Mouse (Mus musculus): ENCODE measurements at regions not wholly inside any gene's neighbourhood (a gene's known extent, or its start where the extent isn't known, plus 50 kb on each side); places are given as distances from the start of the nearest gene placed in this dataset.

GRCm38 (mm10) chr17:4808926-4809325 lies 185.2 kb upstream of the Arid1b start:
- Histone ChIP-seq H3K27ac (no peak overlapping the region), H3K4me3 (replicated peaks) (no peak overlapping the region), H3K9ac (no peak overlapping the region), H3K36me3 (no peaks in the 10 kb centered on the region), H3K9me3 (replicated peaks) (no peaks in the 10 kb centered on the region), H3K4me2 (no peak overlapping the region), H3K4me1 (replicated peaks) (no peaks in the 10 kb centered on the region), H3K27me3 (no peaks in the 10 kb centered on the region)
- DNase-seq = no peak
- 53% methylated on average over 3 of the region's 3 CpGs for WGBS (ENCODE audit: insufficient replicate concordance)
- ATAC-seq (ENCODE audit: low read depth) = no peak

- Histone ChIP-seq H3K27me3 (no peaks in the 10 kb centered on the region), H3K9me3 (replicated peaks) (no peaks in the 10 kb centered on the region), H3K4me1 (replicated peaks) (no peaks in the 10 kb centered on the region), H3K36me3 (no peaks in the 10 kb centered on the region), H3K9ac (no peak overlapping the region), H3K27ac (no peak overlapping the region), H3K4me2 (no peak overlapping the region), H3K4me3 (replicated peaks) (no peak overlapping the region)
- DNase-seq = no peak
- ATAC-seq (ENCODE audit: low read depth) = no peak
- 83% methylated on average over 3 of the region's 3 CpGs for WGBS (ENCODE audit: insufficient replicate concordance)
These were observed 180.9 kb upstream of the Arid1b start for GRCm38 (mm10) chr17:4813232-4813631.

- no peaks in the 10 kb centered on the region for H3K36me3 ChIP-seq
- H3K4me2 ChIP-seq = no peak overlapping the region
- no peak overlapping the region for H3K4me3 ChIP-seq (replicated peaks)
- 51% methylated on average over 6 of the region's 6 CpGs for WGBS (ENCODE audit: insufficient replicate concordance)
- no peaks in the 10 kb centered on the region for H3K4me1 ChIP-seq (replicated peaks)
- no peak overlapping the region for H3K27ac ChIP-seq
- no peak for ATAC-seq (ENCODE audit: low read depth)
- H3K9ac ChIP-seq = no peak overlapping the region
- no peaks in the 10 kb centered on the region for H3K27me3 ChIP-seq
- no peaks in the 10 kb centered on the region for H3K9me3 ChIP-seq (replicated peaks)
- no peak for DNase-seq
These were observed 180.5 kb upstream of the Arid1b start for GRCm38 (mm10) chr17:4813666-4814065.

GRCm38 (mm10) chr17:4825221-4825895 lies 168.8 kb upstream of the Arid1b start:
- ATAC-seq (ENCODE audit: low read depth) = no peak
- Histone ChIP-seq H3K9ac (no peak overlapping the region), H3K27me3 (no peaks in the 10 kb centered on the region), H3K27ac (no peak overlapping the region), H3K4me2 (no peak overlapping the region), H3K4me1 (replicated peaks) (no peaks in the 10 kb centered on the region), H3K4me3 (replicated peaks) (no peak overlapping the region), H3K9me3 (replicated peaks) (no peaks in the 10 kb centered on the region), H3K36me3 (no peaks in the 10 kb centered on the region)
- WGBS (ENCODE audit: insufficient replicate concordance) = 60% methylated on average over 8 of the region's 8 CpGs
- no peak for DNase-seq

GRCm38 (mm10) chr17:4834065-4834464 lies 160.1 kb upstream of the Arid1b start:
- Histone ChIP-seq H3K9me3 (replicated peaks) (no peaks in the 10 kb centered on the region), H3K4me2 (no peak overlapping the region), H3K27ac (no peak overlapping the region), H3K4me1 (replicated peaks) (no peaks in the 10 kb centered on the region), H3K4me3 (replicated peaks) (no peak overlapping the region), H3K36me3 (no peaks in the 10 kb centered on the region), H3K27me3 (no peaks in the 10 kb centered on the region), H3K9ac (no peak overlapping the region)
- DNase-seq = no peak
- WGBS (ENCODE audit: insufficient replicate concordance) = 46% methylated on average over 7 of the region's 7 CpGs
- no peak for ATAC-seq (ENCODE audit: low read depth)

GRCm38 (mm10) chr17:4834571-4834970 lies 159.6 kb upstream of the Arid1b start:
- Histone ChIP-seq H3K36me3 (no peaks in the 10 kb centered on the region), H3K9me3 (replicated peaks) (no peaks in the 10 kb centered on the region), H3K27ac (no peak overlapping the region), H3K4me2 (no peak overlapping the region), H3K9ac (no peak overlapping the region), H3K4me3 (replicated peaks) (no peak overlapping the region), H3K4me1 (replicated peaks) (no peaks in the 10 kb centered on the region), H3K27me3 (no peaks in the 10 kb centered on the region)
- WGBS (ENCODE audit: insufficient replicate concordance) = 66% methylated on average over 7 of the region's 7 CpGs
- ATAC-seq (ENCODE audit: low read depth) = no peak
- DNase-seq = no peak

GRCm38 (mm10) chr17:4835065-4835705 lies 158.9 kb upstream of the Arid1b start:
- WGBS (ENCODE audit: insufficient replicate concordance) = 63% methylated on average over 8 of the region's 8 CpGs
- H3K36me3 ChIP-seq = no peaks in the 10 kb centered on the region
- H3K9ac ChIP-seq = no peak overlapping the region
- no peak overlapping the region for H3K27ac ChIP-seq
- no peaks in the 10 kb centered on the region for H3K9me3 ChIP-seq (replicated peaks)
- DNase-seq (no peak), ATAC-seq (ENCODE audit: low read depth) (no peak)
- no peaks in the 10 kb centered on the region for H3K4me1 ChIP-seq (replicated peaks)
- no peak overlapping the region for H3K4me3 ChIP-seq (replicated peaks)
- H3K27me3 ChIP-seq = no peaks in the 10 kb centered on the region
- H3K4me2 ChIP-seq = no peak overlapping the region

- Histone ChIP-seq H3K27ac (no peak overlapping the region), H3K4me3 (replicated peaks) (no peak overlapping the region), H3K36me3 (no peaks in the 10 kb centered on the region), H3K9me3 (replicated peaks) (no peaks in the 10 kb centered on the region), H3K4me2 (no peak overlapping the region), H3K4me1 (replicated peaks) (no peaks in the 10 kb centered on the region), H3K27me3 (no peaks in the 10 kb centered on the region), H3K9ac (no peak overlapping the region)
- ATAC-seq (ENCODE audit: low read depth) (no peak), DNase-seq (no peak)
- WGBS (ENCODE audit: insufficient replicate concordance) = 69% methylated on average over 3 of the region's 3 CpGs
These were observed 154.0 kb upstream of the Arid1b start for GRCm38 (mm10) chr17:4840123-4840522.

GRCm38 (mm10) chr17:4858304-4858703 lies 135.8 kb upstream of the Arid1b start:
- Histone ChIP-seq H3K4me3 (replicated peaks) (no peak overlapping the region), H3K9me3 (replicated peaks) (no peaks in the 10 kb centered on the region), H3K9ac (no peak overlapping the region), H3K36me3 (no peaks in the 10 kb centered on the region), H3K4me2 (no peak overlapping the region), H3K27me3 (no peaks in the 10 kb centered on the region), H3K27ac (no peak overlapping the region), H3K4me1 (replicated peaks) (no peaks in the 10 kb centered on the region)
- 55% methylated on average over 3 of the region's 3 CpGs for WGBS (ENCODE audit: insufficient replicate concordance)
- ATAC-seq (ENCODE audit: low read depth) (no peak), DNase-seq (no peak)

GRCm38 (mm10) chr17:4864901-4865300 lies 129.2 kb upstream of the Arid1b start:
- DNase-seq (no peak), ATAC-seq (ENCODE audit: low read depth) (no peak)
- no peak overlapping the region for H3K4me2 ChIP-seq
- H3K9ac ChIP-seq = no peak overlapping the region
- 76% methylated on average over 10 of the region's 10 CpGs for WGBS (ENCODE audit: insufficient replicate concordance)
- H3K27ac ChIP-seq = no peak overlapping the region
- H3K4me1 ChIP-seq (replicated peaks) = no peaks in the 10 kb centered on the region
- H3K4me3 ChIP-seq (replicated peaks) = no peak overlapping the region
- no peaks in the 10 kb centered on the region for H3K36me3 ChIP-seq
- H3K27me3 ChIP-seq = no peaks in the 10 kb centered on the region; the same call in 1 of the 2 replicates
- H3K9me3 ChIP-seq (replicated peaks) = no peaks in the 10 kb centered on the region

GRCm38 (mm10) chr17:4865621-4866020 lies 128.5 kb upstream of the Arid1b start:
- no peaks in the 10 kb centered on the region for H3K36me3 ChIP-seq
- ATAC-seq (ENCODE audit: low read depth) (no peak), DNase-seq (no peak)
- H3K27ac ChIP-seq = no peak overlapping the region
- no peak overlapping the region for H3K4me2 ChIP-seq
- H3K9ac ChIP-seq = no peak overlapping the region
- WGBS (ENCODE audit: insufficient replicate concordance) = 64% methylated on average over 10 of the region's 10 CpGs
- H3K9me3 ChIP-seq (replicated peaks) = no peaks in the 10 kb centered on the region
- no peak overlapping the region for H3K4me3 ChIP-seq (replicated peaks)
- no peaks in the 10 kb centered on the region; the same call in 1 of the 2 replicates for H3K27me3 ChIP-seq
- no peaks in the 10 kb centered on the region for H3K4me1 ChIP-seq (replicated peaks)
